Mouse (Mus musculus): ENCODE data around the gene Fbxo9.

The Fbxo9 gene

DNA sequence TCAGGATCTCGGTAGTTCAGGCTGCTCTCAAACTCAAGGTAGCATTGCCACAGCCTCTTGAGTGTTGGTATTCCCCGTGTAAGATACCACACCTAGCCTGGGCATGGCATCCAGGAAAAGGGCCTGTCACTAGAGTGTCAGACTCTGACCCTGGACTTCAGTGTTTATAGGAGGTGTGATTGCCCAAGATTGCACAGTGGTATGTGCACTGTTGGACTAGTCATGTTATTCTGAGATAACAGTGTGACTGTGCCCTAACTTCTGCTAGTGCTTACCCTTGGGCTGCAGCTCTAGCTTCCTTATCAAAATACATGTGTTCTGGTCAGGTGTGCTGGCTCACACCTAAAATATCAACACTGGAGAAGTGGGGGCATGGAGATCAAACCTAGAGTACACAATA lies 8.8 kb upstream of the Fbxo9 start:
- POLR2A ChIA-PET = interaction anchor here in 1 of 4 experiments (1.7 kb wide), 1 partner anchor 70 kb away, joined by 4 read pairs; no protein-coding TSS in a partner anchor

DNA sequence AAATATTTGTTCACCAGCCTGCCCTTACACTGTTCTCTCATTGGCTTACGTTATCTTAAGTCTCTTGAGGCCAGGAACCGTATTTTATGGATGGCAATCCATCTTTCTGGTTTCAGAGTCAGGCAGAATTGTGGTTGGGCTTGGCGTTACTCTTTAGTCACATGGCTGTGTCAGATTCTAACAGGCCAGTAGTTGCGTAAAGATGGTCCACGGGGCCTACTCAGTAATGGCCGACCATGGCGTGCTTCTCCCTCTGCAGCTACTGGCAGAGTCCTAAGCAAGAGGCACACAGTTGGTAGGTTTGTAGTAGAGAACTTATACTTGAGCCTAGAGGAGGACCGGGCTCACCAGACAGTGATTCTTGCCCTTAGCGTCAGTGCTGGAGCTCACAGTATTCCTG lies 6.9 kb upstream of the Fbxo9 start:
- CTCF ChIA-PET = interaction anchor here in 2 of 4 experiments (0.6 to 0.7 kb wide), 5 partner anchors 63 to 1063 kb away, joined by 3 to 10 read pairs (median 3); no protein-coding TSS in a partner anchor
- POLR2A ChIA-PET = interaction anchor here in 1 of 4 experiments (0.7 kb wide), 1 partner anchor 389 kb away, joined by 6 read pairs; no protein-coding TSS in a partner anchor

More for the DNA sequence above, 8.8 kb upstream of the Fbxo9 start:
- CTCF ChIA-PET = no interaction called here

- POLR2A ChIA-PET = interaction anchor here in 3 of 4 experiments (0.6 to 7.8 kb wide), 27 partner anchors 8 to 517 kb away, joined by 3 to 92 read pairs (median 4); no protein-coding TSS in a partner anchor
Observed at GRCm38 (mm10) chr9:78113538-78113885, 4.6 kb upstream of the Fbxo9 start.

GRCm38 (mm10) chr9:78112770-78113537 lies 4.1 kb upstream of the Fbxo9 start:
- POLR2A ChIA-PET = interaction anchor here in 3 of 4 experiments (0.5 to 7.8 kb wide), 37 partner anchors 8 to 516 kb away, joined by 3 to 92 read pairs (median 3); no protein-coding TSS in a partner anchor
- CTCF ChIA-PET = interaction anchor here (0.5 to 2.3 kb wide), 70 partner anchors 8 to 588 kb away, joined by 3 to 26 read pairs (median 4); partner anchors contain the start of genes Elovl5 (in 1 of the 4) and Gm17324 (in 1 of the 4)

More at GRCm38 (mm10) chr9:78113538-78113885, 4.6 kb upstream of the Fbxo9 start:
- CTCF ChIA-PET = interaction anchor here (0.5 to 2.3 kb wide), 58 partner anchors 8 to 588 kb away, joined by 3 to 26 read pairs (median 4); partner anchors contain the start of genes Elovl5 (in 1 of the 4) and Gm17324 (in 1 of the 4)

DNA sequence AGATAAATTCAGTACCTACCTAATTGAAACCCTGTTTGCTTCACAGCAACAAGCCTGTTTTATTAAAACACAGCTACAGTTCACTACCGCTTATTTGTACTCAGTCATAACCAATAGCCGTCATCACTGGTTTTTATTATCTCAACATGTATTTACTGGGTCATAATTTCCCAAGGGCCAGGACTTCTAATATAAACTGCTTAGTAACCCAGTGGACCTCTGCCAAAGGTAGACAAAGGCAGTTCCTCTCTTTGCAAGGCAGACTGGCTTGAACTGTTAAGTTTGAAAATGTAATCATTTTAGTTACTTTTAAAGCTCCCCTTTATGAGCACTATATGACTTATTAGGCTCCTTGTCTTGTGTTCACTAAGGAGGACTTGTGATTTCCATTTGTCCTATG lies 2.6 kb upstream of the Fbxo9 start:
- POLR2A ChIA-PET = interaction anchor here in 2 of 4 experiments (0.6 to 7.8 kb wide), 5 partner anchors 20 to 86 kb away, joined by 3 to 92 read pairs (median 3); no protein-coding TSS in a partner anchor
- CTCF ChIA-PET = interaction anchor here in 2 of 4 experiments (0.5 to 2.1 kb wide), 3 partner anchors 15 to 286 kb away, joined by 3 to 6 read pairs (median 3); no protein-coding TSS in a partner anchor

DNA sequence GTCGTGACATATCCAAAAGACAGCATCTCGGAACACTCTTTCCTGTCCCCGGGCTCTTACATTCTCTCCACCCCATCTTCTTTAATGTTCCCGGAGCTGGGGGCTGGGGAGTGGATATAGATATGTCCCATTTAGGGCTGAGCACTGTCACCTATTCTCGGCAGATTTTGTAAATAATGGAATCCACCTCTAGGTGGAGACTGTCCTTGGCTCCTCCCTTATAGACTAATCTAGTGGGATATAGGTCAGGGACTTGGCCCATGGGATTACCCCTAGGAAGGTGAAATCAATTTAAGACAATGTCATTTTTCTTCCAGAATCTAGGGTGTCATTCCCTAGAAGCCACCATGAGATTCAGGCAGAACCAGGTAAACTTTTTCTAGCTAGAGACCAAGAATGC lies 791 bp upstream of the Fbxo9 start:
- POLR2A ChIA-PET = interaction anchor here in 3 of 4 experiments (0.6 to 7.8 kb wide), 15 partner anchors 9 to 1035 kb away, joined by 3 to 92 read pairs (median 5); no protein-coding TSS in a partner anchor

GRCm38 (mm10) chr9:78107912-78108795 lies 711 bp downstream of the Fbxo9 start:
- POLR2A ChIA-PET = interaction anchor here in 3 of 4 experiments (0.5 to 7.8 kb wide), 34 partner anchors 9 to 419 kb away, joined by 3 to 92 read pairs (median 4); partner anchors contain the start of gene Dppa5a (in 1 of the 3)
- CTCF ChIA-PET = interaction anchor here in 2 of 4 experiments (0.8 to 1.7 kb wide), 4 partner anchors 10 to 251 kb away, joined by 3 to 5 read pairs (median 4); no protein-coding TSS in a partner anchor

More for the DNA sequence above, 791 bp upstream of the Fbxo9 start:
- CTCF ChIA-PET = interaction anchor here in 3 of 4 experiments (0.7 to 1.7 kb wide), 4 partner anchors 13 to 86 kb away, joined by 3 to 5 read pairs (median 3); no protein-coding TSS in a partner anchor

GRCm38 (mm10) chr9:78107582-78107911 lies 1.3 kb downstream of the Fbxo9 start:
- CTCF ChIA-PET = no interaction called here
- POLR2A ChIA-PET = interaction anchor here in 3 of 4 experiments (0.7 to 7.8 kb wide), 20 partner anchors 10 to 377 kb away, joined by 3 to 92 read pairs (median 5); no protein-coding TSS in a partner anchor

- ChIA-PET CTCF (no interaction called here), POLR2A (interaction anchor here in 2 of 4 experiments (0.5 to 7.8 kb wide), 6 partner anchors 16 to 378 kb away, joined by 3 to 92 read pairs (median 4); no protein-coding TSS in a partner anchor)
Observed at GRCm38 (mm10) chr9:78106821-78107220, 2.0 kb downstream of the Fbxo9 start.

GRCm38 (mm10) chr9:78105501-78105932 lies 3.3 kb downstream of the Fbxo9 start:
- ChIA-PET POLR2A (no interaction called here), CTCF (interaction anchor here in 1 of 4 experiments (0.7 kb wide), 1 partner anchor 87 kb away, joined by 3 read pairs; no protein-coding TSS in a partner anchor)

DNA sequence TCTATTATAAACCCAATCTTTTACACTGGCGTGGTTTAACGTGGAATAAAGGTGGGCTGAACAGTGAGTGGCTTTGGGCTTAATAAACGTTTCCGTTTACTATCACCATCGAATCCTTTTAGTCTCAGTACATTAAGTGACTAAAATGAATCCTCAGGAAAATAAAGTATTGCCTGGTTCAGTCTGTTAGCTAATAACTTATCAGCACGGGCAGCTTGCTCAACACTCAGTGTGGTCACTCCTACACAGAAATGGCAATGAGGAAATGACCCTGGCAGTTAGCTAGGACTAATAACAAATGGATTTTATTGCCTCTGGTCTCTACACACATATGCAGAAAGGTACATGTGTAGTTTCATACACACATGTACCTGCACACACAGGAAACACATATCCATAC lies 3.9 kb downstream of the Fbxo9 start:
- ChIA-PET CTCF (interaction anchor here in 1 of 4 experiments (0.7 kb wide), 1 partner anchor 87 kb away, joined by 3 read pairs; no protein-coding TSS in a partner anchor), POLR2A (interaction anchor here in 2 of 4 experiments (0.5 to 1.3 kb wide), 3 partner anchors 8 to 80 kb away, joined by 3 read pairs; partner anchors contain the start of gene Gcm1 (in 1 of the 2))

GRCm38 (mm10) chr9:78103965-78104560 lies 4.8 kb downstream of the Fbxo9 start:
- CTCF ChIA-PET = interaction anchor here in 2 of 4 experiments (0.6 to 1.0 kb wide), 2 partner anchors 9 to 21 kb away, joined by 5 read pairs; no protein-coding TSS in a partner anchor

DNA sequence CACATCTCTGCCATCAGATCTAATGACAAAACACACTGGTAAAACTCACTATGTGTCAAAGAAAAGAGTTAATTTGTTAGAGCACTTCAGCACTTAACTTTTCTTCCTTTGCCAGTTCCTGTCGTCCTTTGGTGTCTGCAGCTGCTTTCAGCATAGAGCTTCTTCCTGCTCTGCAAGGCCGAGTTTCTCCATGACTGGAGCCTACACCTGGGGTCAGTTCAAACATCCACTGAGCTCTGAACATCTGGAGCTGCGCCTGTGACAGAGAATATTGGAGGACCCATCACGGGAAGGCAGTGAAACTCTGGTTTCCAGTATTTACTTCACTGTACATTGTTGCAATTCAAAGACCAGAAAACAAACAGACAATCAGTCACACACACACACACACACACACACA lies 7.4 kb downstream of the Fbxo9 start:
- POLR2A ChIA-PET = no interaction called here
- CTCF ChIA-PET = no interaction called here

More at GRCm38 (mm10) chr9:78103965-78104560, 4.8 kb downstream of the Fbxo9 start:
- POLR2A ChIA-PET = interaction anchor here in 2 of 4 experiments (0.7 to 1.3 kb wide), 4 partner anchors 9 to 91 kb away, joined by 3 read pairs; no protein-coding TSS in a partner anchor

- ChIA-PET CTCF (no interaction called here), POLR2A (no interaction called here)
Observed at GRCm38 (mm10) chr9:78100956-78101355, 7.9 kb downstream of the Fbxo9 start.

DNA sequence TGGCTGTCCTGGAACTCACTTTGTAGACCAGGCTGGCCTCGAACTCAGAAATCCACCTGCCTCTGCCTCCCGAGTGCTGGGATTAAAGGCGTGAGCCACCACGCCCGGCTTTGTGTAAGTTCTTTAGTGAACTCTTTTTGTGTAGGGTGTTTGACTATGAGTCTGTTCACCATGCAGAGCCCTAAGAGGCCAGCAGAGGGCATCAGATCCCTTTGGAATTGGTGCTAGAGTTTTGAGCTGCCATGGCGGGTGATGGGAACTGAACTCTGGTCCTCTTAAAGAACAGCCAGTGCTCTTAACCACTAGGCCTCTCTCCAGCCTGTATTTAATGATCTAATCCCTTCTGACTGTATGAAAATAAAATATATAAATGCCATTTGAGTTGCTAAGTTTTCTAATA lies 12.5 kb downstream of the Fbxo9 start:
- POLR2A ChIA-PET = interaction anchor here in 3 of 4 experiments (0.5 to 2.5 kb wide), 8 partner anchors 12 to 521 kb away, joined by 3 to 17 read pairs (median 4); partner anchors contain the start of genes Fbxo9 (in 2 of the 3) and Ick (in 1 of the 3)
- CTCF ChIA-PET = interaction anchor here (0.6 to 3.9 kb wide), 12 partner anchors 8 to 90 kb away, joined by 3 to 20 read pairs (median 4); partner anchors contain the start of genes Fbxo9 (in 1 of the 4) and Ick (in 1 of the 4)

GRCm38 (mm10) chr9:78095686-78096085 lies 13.2 kb downstream of the Fbxo9 start:
- POLR2A ChIA-PET = interaction anchor here in 3 of 4 experiments (0.5 to 2.5 kb wide), 6 partner anchors 13 to 553 kb away, joined by 3 to 7 read pairs (median 4); partner anchors contain the start of gene Fbxo9 (in 1 of the 3)
- CTCF ChIA-PET = interaction anchor here in 3 of 4 experiments (0.7 to 3.9 kb wide), 3 partner anchors 17 kb away, joined by 3 to 20 read pairs (median 6); no protein-coding TSS in a partner anchor

DNA sequence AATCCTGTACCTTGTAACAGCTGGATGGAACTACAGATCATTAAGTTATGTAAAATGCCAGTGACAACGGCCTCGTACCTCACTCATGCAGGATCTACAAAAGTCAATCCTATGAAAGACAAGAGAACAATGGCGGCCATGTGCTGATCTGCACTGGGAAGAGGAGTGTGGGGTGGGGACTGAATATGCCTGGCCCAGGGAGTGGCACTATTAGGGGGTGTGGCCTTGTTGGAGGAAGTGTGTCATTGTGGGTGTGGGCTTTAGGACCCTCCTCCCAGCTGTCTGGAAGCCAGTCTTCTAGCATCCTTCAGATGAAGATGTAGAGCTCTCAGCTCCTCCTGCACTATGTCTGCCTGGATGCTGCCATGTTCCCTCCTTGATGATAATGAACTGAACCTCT lies 18.3 kb downstream of the Fbxo9 start:
- POLR2A ChIA-PET = interaction anchor here in 3 of 4 experiments (0.6 to 2.1 kb wide), 5 partner anchors 17 to 125 kb away, joined by 3 to 11 read pairs (median 3); partner anchors contain the start of genes Fbxo9 (in 2 of the 3) and Ick (in 2 of the 3)
- CTCF ChIA-PET = interaction anchor here in 1 of 4 experiments (2.0 kb wide), 1 partner anchor 22 kb away, joined by 5 read pairs; no protein-coding TSS in a partner anchor
